Comparison of ENCODE assay signal across 19 mouse cellular contexts in the genomic region with DNA sequence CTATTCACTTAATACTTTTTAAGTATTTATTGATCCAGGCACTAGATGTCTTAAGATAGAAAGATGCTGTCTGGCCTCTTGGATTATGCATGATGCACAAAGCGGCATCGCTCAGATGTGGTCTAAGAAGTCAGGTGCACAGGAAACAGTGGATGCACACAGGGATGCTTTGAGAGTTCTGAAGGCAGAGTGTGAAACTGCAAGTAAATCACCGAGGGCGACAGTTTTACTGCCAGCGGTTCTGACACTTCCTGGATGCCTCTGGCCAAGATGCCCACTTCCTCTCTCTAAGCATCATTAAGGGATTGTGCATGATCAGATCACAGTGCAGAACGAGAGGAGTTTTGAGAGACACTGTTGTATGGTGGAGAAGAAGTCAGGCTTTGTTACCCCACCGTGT. TPM values are rescaled to one million over a fixed set of nuclear protein-coding genes. Genes with fewer than 3 reads are reported as not detected.
A peak's percentile ranks its signal among the peaks of the same experiment; 100 is the strongest.
DNase-seq lines count a peak whose midpoint lies in the region; ATAC-seq lines count a peak whose summit lies in the region.
"Had no signal": no experiment of that assay in that cellular context is flagged by ENCODE, and none has a peak within 500 bp of the region (broad histone marks: within the 10 kb centered on the region; RNA-seq: fewer than 3 reads in every experiment).

No protein-coding gene starts in this region.

- 88% methylated on average over 7 of the region's 7 CpGs for WGBS in midbrain, embryonic 13.5 days

- ATAC-seq in midbrain, embryonic 13.5 days: no peak
- ATAC-seq: forebrain, embryonic 14.5 days had no signal

- H3K4me2 ChIP-seq in midbrain, embryonic 13.5 days (replicated peaks): no peak overlapping the region
- H3K4me2 ChIP-seq: embryonic facial prominence, embryonic 15.5 days; heart, embryonic 13.5 days; hindbrain, embryonic 13.5 days; limb, embryonic 13.5 days; lung, embryonic 15.5 days; midbrain, embryonic 11.5 days; stomach, embryonic 15.5 days had no signal

- H3K36me3 ChIP-seq in midbrain, embryonic 13.5 days: no peaks in the 10 kb centered on the region
- H3K36me3 ChIP-seq: embryonic facial prominence, embryonic 15.5 days; heart, embryonic 13.5 days; hindbrain, embryonic 13.5 days; limb, embryonic 13.5 days; lung, embryonic 15.5 days; stomach, embryonic 15.5 days had no signal

- H3K9me3 ChIP-seq in midbrain, embryonic 13.5 days: no peaks in the 10 kb centered on the region
- H3K9me3 ChIP-seq: embryonic facial prominence, embryonic 15.5 days; heart, embryonic 13.5 days; hindbrain, embryonic 13.5 days; limb, embryonic 13.5 days; lung, embryonic 15.5 days; stomach, embryonic 15.5 days had no signal

- H3K4me3 ChIP-seq in midbrain, embryonic 13.5 days (replicated peaks): no peak overlapping the region
- H3K4me3 ChIP-seq: embryonic facial prominence, embryonic 15.5 days; heart, embryonic 13.5 days; hindbrain, embryonic 13.5 days; left cerebral cortex, adult 2 months; limb, embryonic 13.5 days; lung, embryonic 15.5 days; stomach, embryonic 15.5 days had no signal

- peak; percentile 35 to 39 for DNase-seq in kidney, postnatal 4 days
- no peak for DNase-seq in kidney, postnatal 10 days
- DNase-seq in c-Kit-positive CD71-negative TER-119-negative erythroid progenitor cells, embryonic 14.5 days (ENCODE audit: low read depth): peak; percentile 10
- DNase-seq in natural killer cell, adult 2 months (ENCODE audit: low spot score in 2 of 2): peak; percentile 45 to 56
- peak; percentile 59 for DNase-seq in thymus, postnatal 4 days
- no peak for DNase-seq in right cerebral cortex, postnatal 25 days
- no peak for DNase-seq in c-Kit-positive CD71-positive TER-119-positive erythroid progenitor cells, embryonic 14.5 days (ENCODE audit: low spot score)
- DNase-seq: adrenal gland, adult 8-10 months; kidney, postnatal 14 days had no signal

- H3K27me3 ChIP-seq in midbrain, embryonic 13.5 days: no peaks in the 10 kb centered on the region
- H3K27me3 ChIP-seq: embryonic facial prominence, embryonic 15.5 days; heart, embryonic 13.5 days; hindbrain, embryonic 13.5 days; limb, embryonic 13.5 days; lung, embryonic 15.5 days; stomach, embryonic 15.5 days had no signal

- H3K9ac ChIP-seq in midbrain, embryonic 13.5 days (replicated peaks): no peak overlapping the region
- H3K9ac ChIP-seq: embryonic facial prominence, embryonic 15.5 days; heart, embryonic 13.5 days; hindbrain, embryonic 13.5 days; limb, embryonic 13.5 days; lung, embryonic 15.5 days; stomach, embryonic 15.5 days had no signal

- H3K4me1 ChIP-seq in midbrain, embryonic 13.5 days (replicated peaks): peaks cover 47% of the 10 kb centered on the region
- H3K4me1 ChIP-seq: embryonic facial prominence, embryonic 15.5 days; stomach, embryonic 15.5 days had no signal

- H3K27ac ChIP-seq in midbrain, embryonic 13.5 days: no peak overlapping the region
- H3K27ac ChIP-seq: embryonic facial prominence, embryonic 15.5 days; heart, embryonic 13.5 days; hindbrain, embryonic 13.5 days; left cerebral cortex, adult 2 months; limb, embryonic 13.5 days; lung, embryonic 15.5 days; stomach, embryonic 15.5 days had no signal

RNA-seq across cellular contexts. Expression of a gene that starts 32.5 kb away (rescaled TPM):
- 41.3 and 47.4 TPM in 2 replicates for polyA plus RNA-seq in midbrain, embryonic 13.5 days (2015; fragmentation: Nextera tagmentation; extraction: Ambion mirVana)

Comparison
In these comparisons a context has a peak if more than half of its experiments do, and no peak if none do; other contexts are left out.
1. DNase-seq: peak in kidney, postnatal 4 days (2 of 2), c-Kit-positive CD71-negative TER-119-negative erythroid progenitor cells, embryonic 14.5 days (single experiment), natural killer cell, adult 2 months (2 of 2) and thymus, postnatal 4 days (single experiment); none in kidney, postnatal 10 days (single experiment), right cerebral cortex, postnatal 25 days (single experiment) and c-Kit-positive CD71-positive TER-119-positive erythroid progenitor cells, embryonic 14.5 days (single experiment).